ENCODE assay signal across 21 mouse cellular contexts in genomic region chr2:91632316-91632715, GRCm38 (mm10). TPM values are rescaled to one million over a fixed set of nuclear protein-coding genes. Genes with fewer than 3 reads are reported as not detected.
"Had no signal": no experiment of that assay in that cellular context is flagged by ENCODE, and none has a peak within 500 bp of the region (broad histone marks: within the 10 kb centered on the region; RNA-seq: fewer than 3 reads in every experiment).

No protein-coding gene starts in this region.

- H3K27ac ChIP-seq: hindbrain, postnatal 0 days; limb, embryonic 10.5 days; limb, embryonic 13.5 days; liver, embryonic 14.5 days; midbrain, embryonic 12.5 days; midbrain, embryonic 15.5 days; stomach, embryonic 15.5 days had no signal

- H3K36me3 ChIP-seq: limb, embryonic 10.5 days; limb, embryonic 13.5 days; midbrain, embryonic 12.5 days; midbrain, embryonic 15.5 days; stomach, embryonic 15.5 days had no signal

- H3K4me2 ChIP-seq: limb, embryonic 13.5 days; midbrain, embryonic 12.5 days; midbrain, embryonic 15.5 days; stomach, embryonic 15.5 days had no signal

- H3K27me3 ChIP-seq: limb, embryonic 13.5 days; midbrain, embryonic 12.5 days; midbrain, embryonic 15.5 days; stomach, embryonic 15.5 days had no signal

- H3K9me3 ChIP-seq: limb, embryonic 10.5 days; limb, embryonic 13.5 days; megakaryocyte, embryonic 14.5 days; midbrain, embryonic 12.5 days; midbrain, embryonic 15.5 days; stomach, embryonic 15.5 days had no signal

- ATAC-seq: hindbrain, postnatal 0 days; inflammation-experienced regulatory T-cells, adult 6 months; intestine, embryonic 16.5 days; midbrain, embryonic 15.5 days had no signal

- DNase-seq: kidney, adult 18-20 months; kidney, adult 9 months; kidney, postnatal 14 days; kidney, postnatal 4 days; lung, adult 2 months; lung, postnatal 36 days; right cerebral cortex, postnatal 25 days; spleen, adult 18-20 months; thymus, adult 18-20 months; thymus, postnatal 14 days had no signal

- H3K9ac ChIP-seq: limb, embryonic 13.5 days; liver, embryonic 14.5 days; midbrain, embryonic 12.5 days; midbrain, embryonic 15.5 days; stomach, embryonic 15.5 days had no signal

- H3K4me3 ChIP-seq: limb, embryonic 10.5 days; limb, embryonic 13.5 days; megakaryocyte, embryonic 14.5 days; midbrain, embryonic 12.5 days; midbrain, embryonic 15.5 days; stomach, embryonic 15.5 days had no signal

- H3K4me1 ChIP-seq: limb, embryonic 10.5 days; limb, embryonic 13.5 days; midbrain, embryonic 12.5 days; midbrain, embryonic 15.5 days; stomach, embryonic 15.5 days had no signal

RNA-seq across cellular contexts. Expression of gene F2, which starts 3.9 kb away (rescaled TPM):
- total RNA-seq: hindbrain, postnatal 0 days; layer of hippocampus, adult 18-20 months had no signal
- polyA plus RNA-seq: hindbrain, postnatal 0 days; limb, embryonic 10.5 days; midbrain, embryonic 12.5 days had no signal
